Mouse (Mus musculus): ENCODE measurements at regions not wholly inside any gene's neighbourhood (a gene's known extent, or its start where the extent isn't known, plus 50 kb on each side); places are given as distances from the start of the nearest gene placed in this dataset.

GRCm38 (mm10) chr11:19468373-19468772 is 449.6 kb upstream of the Meis1 start:
- no peak for DNase-seq (ENCODE audit: low spot score)

DNA sequence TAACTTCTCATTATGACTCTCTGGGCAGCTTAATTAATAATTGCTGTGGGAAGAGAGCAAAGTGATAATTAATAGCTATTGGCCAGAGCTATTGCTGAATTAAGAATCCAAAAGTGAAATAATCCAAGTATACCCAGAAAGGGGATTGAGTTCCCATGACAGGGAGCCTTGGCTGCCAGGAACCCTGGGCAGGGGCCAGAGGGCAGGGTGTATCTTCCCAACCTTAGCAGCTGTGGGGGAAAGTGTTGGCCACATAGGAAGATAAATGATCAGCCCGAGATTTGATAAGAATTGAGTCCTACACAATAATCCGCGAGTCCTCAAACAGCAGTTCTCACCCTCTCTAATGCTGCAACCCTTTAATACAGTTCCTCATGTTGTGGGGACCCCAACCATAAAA is 450.0 kb upstream of the Meis1 start:
- no peak for DNase-seq (ENCODE audit: low spot score)

DNA sequence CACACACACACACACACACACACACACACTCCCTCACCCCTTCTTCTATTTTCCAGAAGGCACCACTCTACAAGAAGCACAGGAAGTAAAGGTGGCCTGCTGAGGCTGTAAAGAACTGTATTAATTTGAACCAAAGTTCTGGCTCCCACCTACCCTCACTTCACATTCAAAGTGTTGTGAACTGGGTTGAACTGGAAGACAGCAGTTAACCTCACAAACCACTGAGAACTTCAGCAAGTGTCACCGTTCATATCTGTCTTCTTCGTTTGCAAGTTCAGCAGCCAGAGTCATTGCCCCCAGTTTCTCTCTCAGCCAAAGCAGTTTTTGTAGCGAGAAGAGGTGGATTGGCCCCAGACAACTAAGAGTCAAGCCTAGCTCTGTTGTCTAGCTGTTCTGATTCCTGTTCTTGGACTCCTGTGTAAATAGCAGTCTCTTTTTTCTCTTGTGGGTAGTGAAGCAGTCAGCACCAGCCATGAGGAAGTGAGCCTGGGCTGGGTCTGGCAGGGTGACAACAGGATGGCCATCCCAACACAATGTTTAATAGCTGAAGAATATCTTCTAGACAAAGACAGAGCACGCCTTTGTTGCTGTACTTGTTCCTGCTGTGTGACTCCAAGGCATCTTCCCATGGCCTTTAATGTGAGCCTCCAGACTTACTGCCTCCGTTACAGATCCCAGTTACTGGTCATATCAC is 452.0 kb upstream of the Meis1 start:
- DNase-seq (ENCODE audit: low spot score) = no peak

- no peak for DNase-seq (ENCODE audit: low spot score)
Observed at GRCm38 (mm10) chr11:19475068-19475786, 448.9 kb upstream of the Spred2 start.

DNA sequence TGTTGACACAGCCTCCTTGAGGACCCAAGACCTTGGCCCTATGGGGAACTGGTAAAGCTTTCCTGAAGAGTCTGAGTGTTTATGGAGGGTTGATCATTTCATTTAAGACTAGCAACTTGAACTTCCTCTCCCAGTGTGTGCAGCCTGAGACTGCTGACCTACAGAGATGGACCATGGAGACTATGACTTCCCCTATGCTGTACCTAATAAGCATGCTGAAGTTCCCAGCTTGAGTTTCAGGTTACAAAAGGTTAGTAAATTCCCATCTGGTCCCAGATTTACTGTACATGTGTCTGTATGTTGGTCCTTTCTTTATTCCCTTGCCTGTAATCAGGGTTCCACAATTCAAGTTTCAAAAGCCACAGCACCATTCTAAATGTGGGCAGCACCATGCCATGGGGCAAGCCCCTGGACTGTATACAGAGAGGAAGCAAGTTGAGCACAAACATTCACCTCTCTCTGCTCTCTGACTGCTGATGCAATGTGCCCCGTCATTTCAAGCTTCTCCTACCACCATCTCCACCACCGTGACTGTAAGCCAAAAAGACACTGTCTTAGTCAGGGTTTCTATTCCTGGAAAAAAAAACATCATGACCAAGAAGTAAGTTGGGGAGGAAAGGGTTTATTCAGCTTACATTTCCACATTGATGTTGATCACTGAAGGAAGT is 431.0 kb upstream of the Spred2 start:
- no peak for DNase-seq (ENCODE audit: low spot score)

DNA sequence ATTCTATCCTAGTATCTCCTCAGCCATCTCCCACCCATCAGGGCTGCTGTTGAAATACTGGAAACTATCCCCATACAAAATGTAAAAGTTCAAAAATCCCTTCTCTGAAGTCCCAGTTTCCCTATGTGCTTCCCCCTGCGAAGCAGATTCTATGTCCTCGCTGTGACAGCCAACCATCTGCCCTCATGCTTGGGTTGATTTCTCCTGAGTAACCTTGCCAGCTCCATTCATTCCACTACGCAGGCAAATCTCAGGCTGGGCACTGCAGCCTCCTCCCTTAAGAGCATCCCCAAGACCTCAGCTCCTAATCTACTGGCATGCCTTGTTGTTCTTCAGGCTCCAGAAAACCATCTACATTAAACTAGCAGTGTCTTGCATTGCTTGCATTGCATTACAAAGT is 402.5 kb upstream of the Spred2 start:
- no peak for DNase-seq (ENCODE audit: low spot score)

DNA sequence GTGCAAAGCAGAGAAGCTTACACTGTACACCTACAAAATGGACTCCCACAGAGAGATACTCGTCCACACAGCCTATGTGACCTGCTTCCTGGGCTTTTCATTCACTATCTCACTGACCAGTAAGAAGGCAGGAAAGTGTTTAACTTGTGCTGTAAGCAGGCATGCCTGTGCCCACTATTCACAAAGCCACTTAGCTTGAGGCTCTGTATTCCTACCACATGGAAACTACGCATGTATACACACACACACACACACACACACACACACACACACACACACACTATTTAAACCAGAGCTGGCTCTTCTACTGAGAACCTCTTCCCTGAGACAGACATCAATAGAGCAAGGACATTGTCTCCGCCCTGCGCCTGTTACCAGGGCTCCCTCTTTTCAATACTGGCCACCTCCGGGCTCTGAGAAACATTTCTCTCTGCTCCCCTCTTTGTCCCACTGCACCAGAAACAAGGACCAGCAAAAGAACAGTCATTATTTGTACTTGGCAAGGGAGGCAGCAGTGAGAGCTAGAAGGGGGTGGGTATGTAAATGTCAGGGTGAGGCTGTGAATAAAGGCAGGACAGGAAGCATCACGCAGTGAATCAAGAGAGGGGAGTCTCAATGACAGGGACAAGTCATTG is 400.2 kb upstream of the Spred2 start:
- no peak for DNase-seq (ENCODE audit: low spot score)

DNA sequence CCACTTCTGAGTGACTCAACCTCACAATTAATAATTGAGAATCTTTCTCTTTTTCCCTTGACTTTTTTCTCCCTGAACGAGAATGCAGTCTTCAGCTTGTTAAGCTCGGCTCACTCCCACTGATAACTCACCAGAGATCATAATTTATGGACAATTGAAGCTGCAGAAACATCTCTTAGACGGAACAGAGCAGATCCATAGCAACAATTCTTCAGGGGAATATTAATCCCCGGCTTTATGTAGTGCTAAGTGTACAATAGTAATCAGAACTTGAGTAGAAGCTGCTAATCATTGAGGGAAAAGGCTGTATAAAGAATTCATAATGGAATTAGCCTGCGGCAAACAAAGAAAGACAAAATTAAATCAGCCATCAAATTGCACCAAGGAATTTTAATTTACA is 395.0 kb upstream of the Spred2 start:
- no peak for DNase-seq (ENCODE audit: low spot score)

DNA sequence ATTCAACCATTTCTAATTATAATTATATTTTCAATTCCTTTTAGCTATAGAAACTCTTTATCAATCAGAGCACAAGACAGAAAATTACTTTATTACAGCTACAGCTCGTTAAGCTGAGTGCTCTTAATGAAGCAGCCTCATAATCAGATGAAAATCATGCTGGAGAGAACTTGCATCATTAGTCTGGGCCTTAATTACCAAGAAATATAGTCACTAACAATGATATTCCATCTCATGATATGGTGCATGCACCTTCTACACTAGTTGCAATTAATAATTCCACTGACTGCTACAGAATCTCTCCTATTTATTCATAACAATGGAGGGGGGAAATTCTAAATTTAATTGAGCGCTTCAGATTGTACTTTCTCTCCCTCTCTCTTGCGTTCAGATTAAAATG is 393.5 kb upstream of the Spred2 start:
- no peak for DNase-seq (ENCODE audit: low spot score)

GRCm38 (mm10) chr11:19531255-19532003 is 392.7 kb upstream of the Spred2 start:
- no peak for DNase-seq (ENCODE audit: low spot score)

DNA sequence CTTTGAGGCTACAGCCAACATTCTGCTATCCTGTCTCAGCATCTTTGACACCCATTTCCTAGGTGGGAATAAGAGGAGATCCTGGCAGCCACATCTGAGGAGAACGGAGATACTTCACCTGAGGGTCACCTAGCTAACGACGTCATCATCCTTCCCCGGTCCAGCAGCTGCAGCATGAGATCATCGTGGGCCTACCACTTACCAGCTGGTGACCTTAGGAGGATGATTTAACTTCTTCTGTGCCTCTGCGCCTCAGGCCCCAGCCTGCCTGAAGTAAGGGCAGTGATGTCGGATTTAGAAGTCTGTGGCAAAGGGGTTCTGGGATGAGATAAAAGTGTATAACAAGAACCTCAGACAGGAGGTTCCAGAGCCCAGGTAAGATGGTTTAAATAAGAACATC is 391.3 kb upstream of the Spred2 start:
- DNase-seq (ENCODE audit: low spot score) = no peak

DNA sequence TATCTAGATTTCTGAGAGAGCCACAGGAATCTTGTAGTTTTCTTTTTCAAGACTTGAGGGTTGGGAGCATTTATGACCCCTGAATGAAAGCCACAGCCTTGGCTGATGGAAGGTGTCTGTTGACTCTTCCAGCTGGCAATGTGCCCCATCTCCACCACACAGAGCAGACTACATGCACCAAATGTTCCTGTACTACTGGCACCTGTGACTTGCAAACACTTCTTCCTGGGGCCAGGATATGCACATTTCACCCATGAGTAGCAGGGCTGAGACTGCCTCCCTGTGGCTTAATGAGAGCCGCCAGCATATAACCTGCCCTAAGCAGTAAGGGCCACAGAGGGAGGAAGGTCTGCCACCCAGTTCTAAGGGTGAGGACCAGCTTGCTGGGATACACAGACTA is 390.5 kb upstream of the Spred2 start:
- DNase-seq (ENCODE audit: low spot score) = no peak

GRCm38 (mm10) chr11:19535215-19535614 is 389.0 kb upstream of the Spred2 start:
- DNase-seq (ENCODE audit: low spot score) = no peak

DNA sequence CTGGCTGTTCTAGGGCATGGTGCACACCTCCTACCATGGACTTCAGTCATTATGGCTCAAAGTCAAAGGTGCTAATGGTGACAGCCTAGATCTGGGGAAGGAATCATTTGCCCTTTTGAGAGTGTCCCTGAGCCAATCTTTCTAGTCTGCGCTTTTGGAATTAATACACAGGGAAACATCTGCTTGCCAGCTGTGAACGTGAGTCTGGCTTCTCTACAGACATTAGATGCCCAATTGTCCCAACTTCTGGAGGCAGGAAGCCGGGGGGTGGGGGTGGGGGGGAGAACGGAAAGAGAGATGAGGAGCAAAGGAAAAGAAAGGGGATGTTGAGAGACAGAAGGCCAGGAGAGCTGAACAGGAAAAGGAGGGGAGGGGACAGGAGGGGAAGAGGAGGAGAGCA is 377.9 kb upstream of the Spred2 start:
- no peak for DNase-seq (ENCODE audit: low spot score)

GRCm38 (mm10) chr11:19554316-19554946 is 369.7 kb upstream of the Spred2 start:
- DNase-seq (ENCODE audit: low spot score) = no peak

DNA sequence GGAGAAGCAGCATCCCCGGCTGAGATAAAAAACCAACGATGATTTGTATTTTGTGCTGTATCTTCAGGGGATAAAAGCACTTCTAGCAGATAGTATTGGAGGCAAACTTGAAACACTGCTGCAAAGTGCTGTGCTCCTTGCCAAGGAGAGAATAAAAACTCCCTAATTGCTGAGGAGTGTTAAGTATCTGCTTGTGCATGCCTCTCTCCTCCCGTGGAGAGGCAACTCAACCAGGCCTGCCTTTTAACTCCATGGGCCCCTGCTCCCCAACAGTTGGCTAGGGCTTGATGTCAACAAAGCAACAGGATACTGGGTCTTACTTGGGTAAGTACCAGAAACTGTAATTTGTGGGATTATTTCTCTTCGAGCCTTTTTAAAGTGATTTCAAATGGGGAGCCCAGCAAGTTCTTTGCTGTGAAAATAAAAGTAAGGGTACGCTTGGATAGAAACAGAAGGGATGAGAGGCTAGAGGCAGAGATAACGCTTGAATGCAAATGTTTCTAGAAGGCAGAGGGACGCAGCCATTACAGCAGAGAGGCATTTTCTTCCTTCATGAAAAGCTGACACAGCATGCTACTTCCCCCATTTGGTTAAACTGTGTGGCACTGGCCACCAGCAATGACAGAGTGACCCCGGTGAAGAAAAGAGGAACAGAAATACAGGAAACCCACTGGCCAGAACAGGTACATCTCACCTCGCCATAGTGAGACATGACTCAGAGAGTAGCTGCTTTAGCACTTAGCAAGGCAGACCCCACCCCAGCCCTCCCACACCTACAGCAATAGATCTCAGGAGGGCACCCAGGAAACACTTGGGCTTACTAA is 369.0 kb upstream of the Spred2 start:
- DNase-seq (ENCODE audit: low spot score) = no peak

DNA sequence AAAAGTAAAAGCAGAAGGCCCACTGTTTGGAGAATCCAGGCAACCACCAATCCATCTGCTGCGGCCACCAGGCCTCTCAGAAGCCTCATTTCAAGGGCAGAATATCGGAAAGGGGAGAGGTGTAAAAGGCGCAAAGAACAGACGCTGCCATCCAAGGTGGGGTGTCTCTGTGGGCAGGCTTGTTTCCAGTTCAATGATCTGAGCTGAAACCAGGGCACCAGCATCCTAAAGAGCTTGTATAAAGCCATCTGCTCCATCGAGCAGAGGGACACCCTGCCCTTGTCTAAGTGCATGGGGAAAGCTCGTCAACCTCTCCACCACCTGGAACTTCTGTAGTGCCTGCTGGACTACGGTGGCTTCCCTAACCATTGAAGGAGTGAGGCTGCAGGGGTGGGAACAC is 363.7 kb upstream of the Spred2 start:
- no peak for DNase-seq (ENCODE audit: low spot score)

DNA sequence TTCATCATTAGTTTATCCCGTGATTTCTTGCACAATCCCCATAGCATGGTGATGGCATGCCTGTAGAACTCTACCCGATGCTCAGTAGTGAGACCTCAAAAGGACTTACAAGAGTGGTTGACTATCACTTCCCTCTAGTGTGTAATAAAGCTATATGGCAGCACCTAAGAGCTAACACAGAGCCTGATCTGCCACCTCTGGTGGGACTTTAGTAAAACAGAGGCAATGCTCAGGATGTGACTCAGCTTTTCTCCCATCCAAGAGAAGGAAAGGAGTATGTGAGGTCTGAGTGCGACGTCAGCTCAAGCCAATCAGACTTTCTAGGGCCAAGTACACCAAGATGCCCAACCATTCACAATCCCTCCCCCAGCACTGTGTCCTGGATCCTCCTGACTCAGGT is 361.5 kb upstream of the Spred2 start:
- DNase-seq (ENCODE audit: low spot score) = no peak

- DNase-seq (ENCODE audit: low spot score) = no peak
Observed at GRCm38 (mm10) chr11:19585228-19585627, 338.9 kb upstream of the Spred2 start.

DNA sequence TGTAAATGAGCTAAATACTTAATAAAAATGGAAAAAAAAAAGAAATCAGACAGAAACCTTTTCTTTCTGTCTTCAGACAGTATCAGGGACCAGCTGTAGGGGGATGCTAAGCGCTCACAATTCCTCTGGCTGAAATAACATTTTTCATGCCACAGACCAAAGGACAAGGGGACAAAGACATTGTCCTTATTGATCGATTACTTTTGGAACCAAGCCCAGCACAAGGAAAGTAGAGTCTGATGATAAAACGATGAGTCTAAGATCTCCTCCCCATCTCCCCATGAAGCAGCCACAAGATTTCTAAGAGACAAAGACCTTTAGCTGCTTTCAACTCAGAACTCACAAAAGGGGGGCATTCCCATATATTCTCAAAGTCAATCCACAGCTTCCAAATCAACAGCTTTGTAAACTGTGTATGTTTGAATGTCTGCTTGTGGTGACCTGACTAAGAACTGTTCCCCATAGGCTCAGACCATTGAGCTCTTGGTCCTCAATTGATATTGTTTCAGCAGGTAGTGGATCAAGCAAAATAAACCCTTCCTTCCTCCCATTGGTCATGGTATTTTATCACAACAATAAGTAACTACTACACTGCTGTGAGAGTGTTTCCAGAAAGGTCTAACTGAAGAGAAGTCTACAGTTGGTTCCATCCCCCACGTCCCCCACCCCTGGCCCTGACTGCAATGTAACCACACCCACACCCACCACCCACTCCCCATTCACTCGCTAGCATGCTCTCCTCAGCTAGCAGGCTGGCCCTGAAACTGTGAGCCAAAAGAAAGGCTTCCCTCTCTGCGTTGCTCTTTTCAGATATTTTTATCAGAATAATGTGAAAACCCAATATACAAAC is 331.4 kb upstream of the Spred2 start:
- DNase-seq (ENCODE audit: low spot score) = no peak
